Mouse (Mus musculus) bone marrow, adult 2 months (tissue): ENCODE data around the gene Sp1. TPM values are rescaled to one million over a fixed set of nuclear protein-coding genes. Genes with fewer than 3 reads are reported as not detected.

Source experiments
- H3K27ac ChIP-seq: fragments of 200-500 bp; 2 replicates; pipeline ENCODE4 v1.5.1; 2012; ENCODE audit warnings: low read depth, mild to moderate bottlenecking, control low read depth, inconsistent platforms, low read length; ENCODE audit not compliant: control insufficient read depth, poor library complexity, insufficient read depth
- H3K4me1 ChIP-seq: fragments of 200-500 bp; 2 replicates; pipeline ENCODE4 v1.6.1; 2011; ENCODE audit warnings: low read length; ENCODE audit not compliant: control insufficient read depth, insufficient read depth
- H3K4me3 ChIP-seq: fragments of 200-500 bp; replicated peaks from 2 replicates; pipeline ENCODE3; 2011; ENCODE audit warnings: mild to moderate bottlenecking, low read depth, low read length, control low read depth; ENCODE audit not compliant: control insufficient read depth
- CTCF ChIP-seq: fragments of 200-500 bp; IDR thresholded peaks from 2 replicates; pipeline ENCODE4 v1.5.1; 2011; ENCODE audit warnings: low read length, control low read depth; ENCODE audit not compliant: control insufficient read depth, insufficient read depth
- POLR2A ChIP-seq: fragments of 200-500 bp; IDR thresholded peaks from 2 replicates; pipeline ENCODE4 v1.6.1; 2011; ENCODE audit warnings: low read depth, mild to moderate bottlenecking, control low read depth, low read length, borderline replicate concordance; ENCODE audit not compliant: control insufficient read depth
- WGBS: fragments of 180-500 bp; shearing (Covaris S2); methylation state at CpG from one replicate; pipeline ENCODE4 v1.1.7; 2018; 5-methylcytosine and 5-hydroxymethylcytosine counted together
- polyA plus RNA-seq: library from polyadenylated mRNA; stranded (reverse); fragments of >200 nt; gene quantifications from 2 replicates; pipeline ENCODE4 v1.2.4, GENCODE M21; 2011; ENCODE audit warnings: low replicate concordance; ENCODE audit not compliant: missing spikeins, insufficient read depth, insufficient read length

Sp1 gene
- polyA plus RNA-seq, 1 experiment: 35.2 TPM

DNA sequence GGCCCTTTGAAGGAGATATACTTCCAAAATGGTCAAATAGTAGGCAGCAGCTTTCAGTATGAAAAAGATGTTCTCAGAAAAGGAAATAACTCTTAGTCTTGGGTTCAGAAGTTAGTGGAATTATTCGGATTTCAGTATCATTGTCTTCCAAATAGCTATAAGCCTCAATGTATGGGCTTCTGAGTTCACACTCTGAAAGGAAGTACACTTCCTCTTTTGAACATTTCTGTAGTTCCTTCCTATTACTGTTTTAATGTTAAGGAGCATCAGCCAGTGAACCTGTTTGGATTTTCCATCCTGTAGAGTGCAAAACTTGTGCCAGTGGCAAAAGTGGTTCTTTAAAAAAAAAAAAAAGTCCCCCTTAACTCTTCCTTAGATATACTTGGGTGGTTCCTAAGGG, 26.1 kb downstream of the Sp1 start:
- WGBS: 30% methylated on average over 1 of the region's 1 CpGs
- TF ChIP-seq POLR2A (no peak), CTCF (no peak)
- H3K4me3 ChIP-seq: no peak overlapping the region
- no peak overlapping the region for H3K27ac ChIP-seq
- no peaks in the 10 kb centered on the region for H3K4me1 ChIP-seq

DNA sequence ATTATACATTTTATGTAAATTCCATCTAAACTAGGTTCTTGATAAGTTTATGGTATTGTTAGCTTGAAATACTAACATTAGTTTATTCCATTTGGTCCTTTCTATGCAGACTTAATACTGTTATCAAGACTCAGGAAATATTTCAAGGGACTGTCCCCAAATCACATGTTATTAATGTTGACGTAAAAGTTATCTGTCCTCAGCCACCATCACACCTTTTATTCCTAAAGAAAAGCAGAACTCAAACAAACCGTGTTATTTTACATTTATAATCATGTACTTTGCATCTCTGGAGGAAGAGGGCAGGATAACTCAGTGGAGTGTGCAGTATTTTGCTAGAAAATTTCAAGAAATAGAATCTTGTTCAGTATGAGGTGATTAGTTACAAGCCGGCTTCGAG, 27.2 kb downstream of the Sp1 start:
- WGBS: 84% methylated on average over 4 of the region's 4 CpGs

DNA sequence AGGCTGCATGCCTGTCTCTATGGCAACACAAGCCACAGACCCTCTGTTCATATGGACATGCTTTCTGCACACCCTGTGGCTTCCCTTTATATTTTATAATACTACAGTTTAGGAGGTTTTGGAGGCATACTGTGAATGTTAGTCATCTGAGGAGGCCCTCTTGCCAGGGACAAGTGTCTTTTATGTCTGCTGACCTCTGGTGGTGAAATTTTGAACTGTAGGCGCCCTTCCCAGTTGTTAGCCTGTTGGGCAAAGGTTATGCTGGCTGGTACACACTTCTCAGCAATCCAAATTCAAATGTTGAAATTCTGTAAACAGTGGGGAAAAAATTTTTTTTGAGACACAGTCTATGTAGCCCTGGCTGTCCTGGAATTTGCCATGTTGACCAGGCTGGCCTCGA, 36.5 kb downstream of the Sp1 start:
- 47% methylated on average over 2 of the region's 2 CpGs for WGBS
- Histone ChIP-seq H3K4me1 (no peaks in the 10 kb centered on the region), H3K27ac (no peak overlapping the region), H3K4me3 (no peak overlapping the region)
- TF ChIP-seq CTCF (peak; percentile 46), POLR2A (no peak)

More for the DNA sequence above, 27.2 kb downstream of the Sp1 start:
- Histone ChIP-seq H3K4me3 (no peak overlapping the region), H3K27ac (no peak overlapping the region), H3K4me1 (no peaks in the 10 kb centered on the region)
- TF ChIP-seq POLR2A: no peak
- no peak for TF ChIP-seq CTCF

DNA sequence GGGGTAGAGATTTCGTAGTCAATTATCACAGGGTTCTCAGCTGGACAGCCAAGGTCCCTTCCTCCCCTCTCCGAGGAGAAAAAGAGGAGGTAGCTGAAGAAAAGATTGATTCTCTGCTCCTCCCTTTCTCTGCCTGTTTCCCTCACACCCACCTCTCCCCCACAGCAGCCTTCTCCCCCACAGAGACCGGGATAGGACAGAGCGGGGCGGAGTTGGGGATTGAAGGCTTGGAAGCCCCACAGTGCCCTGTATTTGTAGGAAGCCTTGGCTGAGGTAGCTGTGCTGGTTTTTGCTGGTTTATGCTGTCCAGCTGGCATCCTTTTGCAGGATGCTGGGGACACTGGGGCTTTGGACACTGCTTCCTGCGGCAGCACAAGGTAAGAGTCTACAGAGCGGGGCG, 39.2 kb downstream of the Sp1 start, which contains the start of gene Amhr2:
Amhr2 (plus strand) TSS at position 222 of the 400 bp plus-strand sequence.
- Histone ChIP-seq H3K27ac (no peak within 1 kb of the TSS), H3K4me1 (no peaks in the 10 kb centered on the region), H3K4me3 (no peak within 1 kb of the TSS)
- WGBS: 80% methylated on average over 8 of the region's 8 CpGs
- TF ChIP-seq CTCF (no peak), POLR2A (no peak)

DNA sequence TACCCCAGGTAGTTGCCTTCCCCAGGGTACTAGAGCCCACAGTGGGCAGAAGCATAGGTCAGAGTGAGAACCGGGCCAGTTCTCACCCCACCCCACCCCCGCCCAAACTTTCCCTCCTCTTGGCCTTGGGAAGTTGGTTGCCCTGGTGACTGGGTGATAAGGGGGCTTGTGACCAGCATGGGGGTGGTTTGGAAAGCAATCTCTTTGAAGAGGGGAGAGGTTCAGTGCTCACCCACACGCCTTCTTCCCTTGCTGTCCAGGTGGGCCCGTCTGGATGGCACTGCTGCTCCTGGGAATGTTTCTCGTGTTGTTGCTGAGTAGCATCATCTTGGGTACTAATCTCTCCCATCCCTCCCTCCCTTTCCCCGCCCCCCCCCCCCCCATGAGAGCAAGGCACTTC, 40.5 kb downstream of the Sp1 start:
- WGBS: 65% methylated on average over 6 of the region's 6 CpGs

DNA sequence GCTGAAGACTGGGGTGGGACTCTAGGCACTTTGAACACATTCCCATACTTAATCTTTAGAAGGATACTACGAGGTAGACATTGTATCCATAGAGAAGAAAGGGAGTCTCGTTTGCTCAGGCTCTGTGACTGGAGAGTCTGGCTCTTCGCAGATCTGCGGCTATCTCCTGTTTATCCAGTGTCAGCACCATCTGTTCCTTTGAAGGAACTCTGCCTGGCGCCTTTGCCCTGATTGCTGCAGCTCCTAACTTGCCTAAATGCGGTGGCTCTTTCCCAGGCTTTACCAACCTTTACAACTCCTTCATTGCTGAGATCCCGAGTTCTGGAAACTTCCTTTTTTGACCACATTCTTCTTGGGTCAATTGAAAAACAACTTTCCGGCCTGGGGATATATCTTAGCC, 43.4 kb downstream of the Sp1 start:
- Histone ChIP-seq H3K4me3 (no peak overlapping the region), H3K27ac (no peak overlapping the region), H3K4me1 (no peaks in the 10 kb centered on the region)
- no peak for TF ChIP-seq POLR2A
- TF ChIP-seq CTCF: no peak
- WGBS: 73% methylated on average over 8 of the region's 8 CpGs

More for the DNA sequence above, 40.5 kb downstream of the Sp1 start:
- no peak for TF ChIP-seq CTCF
- TF ChIP-seq POLR2A: no peak
- H3K4me3 ChIP-seq: no peak overlapping the region
- no peak overlapping the region for H3K27ac ChIP-seq
- no peaks in the 10 kb centered on the region for H3K4me1 ChIP-seq

DNA sequence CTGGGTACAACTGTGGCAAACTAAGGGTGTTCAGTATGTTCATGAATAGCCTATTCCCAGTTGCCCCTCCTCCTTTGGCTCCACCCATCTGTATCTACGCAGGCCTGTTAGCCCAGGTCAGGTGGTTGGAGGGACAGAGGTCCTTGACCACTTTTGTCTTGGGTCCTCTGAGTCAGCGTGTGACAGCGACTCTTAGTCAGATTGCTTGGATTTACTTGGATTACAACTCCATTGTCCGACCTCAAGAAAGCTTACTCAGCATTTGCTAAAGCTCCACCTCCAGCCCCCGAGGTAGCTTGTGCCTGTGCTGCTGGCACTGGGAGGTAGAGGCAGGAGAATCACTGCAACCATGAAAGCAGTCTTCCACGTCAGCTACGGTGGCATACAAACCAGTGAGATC, 45.0 kb downstream of the Sp1 start:
- H3K4me3 ChIP-seq: no peak overlapping the region
- H3K27ac ChIP-seq: no peak overlapping the region
- 52% methylated on average over 7 of the region's 7 CpGs for WGBS

DNA sequence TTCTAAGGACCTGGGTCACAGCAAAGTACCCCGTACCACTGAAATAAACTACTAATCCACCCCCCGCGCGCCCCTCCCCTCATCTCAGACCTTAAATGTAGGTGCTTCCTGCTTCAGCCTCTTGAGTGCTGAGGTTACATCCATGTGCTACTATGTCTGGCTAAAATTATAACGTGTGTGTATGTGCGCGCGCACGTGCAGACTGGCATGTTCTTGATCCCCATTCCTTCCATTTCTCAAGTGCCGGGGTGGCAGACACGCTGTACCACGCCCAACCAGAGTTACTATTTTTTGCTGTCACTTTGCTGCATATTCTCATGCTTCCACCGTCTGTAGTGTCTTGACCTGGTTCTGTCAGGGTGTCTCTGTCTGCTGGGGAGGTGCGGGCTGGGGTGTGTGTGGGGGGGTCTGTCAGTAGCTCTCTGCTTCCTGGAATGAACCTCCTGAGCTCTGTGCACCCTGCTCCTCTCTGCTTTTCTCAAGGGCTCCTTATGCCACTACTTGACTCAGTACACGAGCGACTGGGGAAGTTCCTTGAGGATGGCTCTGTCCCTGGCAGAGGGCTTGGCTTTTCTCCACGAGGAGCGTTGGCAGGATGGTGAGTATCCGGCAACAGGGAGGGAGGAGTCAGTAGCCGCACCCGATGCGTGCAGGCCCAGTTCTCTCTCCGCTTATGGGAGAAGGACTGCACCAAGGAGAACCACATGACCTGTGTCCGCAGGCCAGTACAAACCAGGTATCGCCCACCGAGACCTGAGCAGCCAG, 45.9 kb downstream of the Sp1 start:
- Histone ChIP-seq H3K4me1 (no peaks in the 10 kb centered on the region), H3K4me3 (no peak overlapping the region), H3K27ac (no peak overlapping the region)
- WGBS: 86% methylated on average over 26 of the region's 26 CpGs
- TF ChIP-seq POLR2A: no peak
- no peak for TF ChIP-seq CTCF

More for the DNA sequence above, 45.0 kb downstream of the Sp1 start:
- TF ChIP-seq CTCF: no peak
- no peak for TF ChIP-seq POLR2A
- no peaks in the 10 kb centered on the region for H3K4me1 ChIP-seq

DNA sequence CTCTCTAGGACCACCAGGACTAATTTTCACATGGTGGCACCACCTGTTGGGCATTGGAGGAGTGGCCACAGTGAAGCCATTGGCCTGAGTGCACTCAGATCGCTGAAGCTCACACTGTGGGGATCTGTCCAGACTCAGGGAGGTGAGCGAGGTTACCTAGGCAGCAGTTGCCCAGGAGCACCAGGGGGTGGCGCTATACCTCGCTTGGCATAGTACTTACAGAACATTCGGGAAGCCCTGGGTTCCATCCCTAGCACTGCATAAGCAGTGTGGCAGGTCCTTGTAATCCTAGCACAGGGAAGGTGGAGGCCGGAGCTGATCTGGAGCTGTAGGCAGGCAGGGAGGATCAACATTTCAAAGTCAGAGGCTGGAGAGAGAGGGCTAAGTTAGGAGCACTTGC, 50.0 kb downstream of the Sp1 start:
- H3K4me1 ChIP-seq: peaks cover 2% of the 10 kb centered on the region
- H3K27ac ChIP-seq: no peak overlapping the region
- H3K4me3 ChIP-seq: no peak overlapping the region
- no peak for TF ChIP-seq POLR2A
- TF ChIP-seq CTCF: peak; percentile 68
- WGBS: 61% methylated on average over 6 of the region's 6 CpGs
